ENCODE assay signal across 27 mouse cellular contexts in genomic region chr14:99071146-99071545, GRCm38 (mm10). TPM values are rescaled to one million over a fixed set of nuclear protein-coding genes. Genes with fewer than 3 reads are reported as not detected.
DNase-seq lines count a peak whose midpoint lies in the region; ATAC-seq and TF ChIP-seq lines count a peak whose summit lies in the region.
"Had no signal": no experiment of that assay in that cellular context is flagged by ENCODE, and none has a peak within 500 bp of the region (broad histone marks: within the 10 kb centered on the region; RNA-seq: fewer than 3 reads in every experiment).

No protein-coding gene starts in this region.

- no peaks in the 10 kb centered on the region for H3K79me2 ChIP-seq in heart, adult 2 months (replicated peaks; ENCODE audit: control insufficient read depth, insufficient read depth, low read length)

- H3K27me3 ChIP-seq in midbrain, embryonic 11.5 days (ENCODE audit: control insufficient read depth, insufficient read depth, low read length), result no peaks in the 10 kb centered on the region
- H3K27me3 ChIP-seq in heart, adult 2 months (ENCODE audit: control insufficient read depth, insufficient read depth, low read length), result no peaks in the 10 kb centered on the region
- H3K27me3 ChIP-seq: embryonic facial prominence, embryonic 12.5 days; embryonic facial prominence, embryonic 15.5 days; forebrain, embryonic 13.5 days; heart, embryonic 13.5 days; hindbrain, embryonic 15.5 days had no signal

- no peak for ATAC-seq in midbrain, embryonic 11.5 days (ENCODE audit: low FRiP score)
- ATAC-seq: CD4-positive, CD25-positive, alpha-beta regulatory T cell, adult 4 months; forebrain, embryonic 13.5 days; intestine, postnatal 0 days had no signal

- TF ChIP-seq CTCF in embryonic fibroblast, embryonic 13.5 days (IDR thresholded peaks at IDR 0.05; ENCODE audit: borderline replicate concordance, insufficient read depth, low read length), result no peak
- TF ChIP-seq CTCF in heart, adult 2 months (IDR thresholded peaks at IDR 0.05), result no peak

- peaks cover 12% of the 10 kb centered on the region; the same call in 1 of the 2 replicates for H3K36me3 ChIP-seq in midbrain, embryonic 11.5 days (ENCODE audit: control insufficient read depth, insufficient read depth, low read length)
- no peaks in the 10 kb centered on the region for H3K36me3 ChIP-seq in heart, adult 2 months (ENCODE audit: control insufficient read depth, insufficient read depth, low read length)

- no peak overlapping the region for H3K4me3 ChIP-seq in embryonic fibroblast, embryonic 13.5 days (ENCODE audit: insufficient read depth, low read length)
- no peak overlapping the region for H3K4me3 ChIP-seq in midbrain, embryonic 11.5 days (ENCODE audit: low read depth, low read length)
- H3K4me3 ChIP-seq in heart, adult 2 months, result no peak overlapping the region
- H3K4me3 ChIP-seq: embryonic facial prominence, embryonic 12.5 days; embryonic facial prominence, embryonic 15.5 days; erythroblast, embryonic 14.5 days; forebrain, embryonic 10.5 days; forebrain, embryonic 13.5 days; heart, embryonic 10.5 days; heart, embryonic 13.5 days; hindbrain, embryonic 15.5 days had no signal

- TF ChIP-seq EP300 in heart, adult 2 months (IDR thresholded peaks at IDR 0.05; ENCODE audit: insufficient read depth, low read depth, low read length), result no peak

- H3K27ac ChIP-seq in embryonic fibroblast, embryonic 13.5 days (ENCODE audit: insufficient read depth, low read length), result peak overlapping the region; percentile 78; the same call in 1 of the 2 replicates
- H3K27ac ChIP-seq in midbrain, embryonic 11.5 days (ENCODE audit: low read depth, low read length), result no peak overlapping the region
- H3K27ac ChIP-seq in heart, adult 2 months, result no peak overlapping the region
- H3K27ac ChIP-seq: embryonic facial prominence, embryonic 12.5 days; embryonic facial prominence, embryonic 15.5 days; forebrain, embryonic 10.5 days; forebrain, embryonic 13.5 days; heart, embryonic 10.5 days; heart, embryonic 13.5 days; hindbrain, embryonic 15.5 days had no signal

- intact Hi-C loops in heart, adult 2 months (cut with DNase I), result no loop called here

- no peak for TF ChIP-seq POLR2A in embryonic fibroblast, embryonic 13.5 days (IDR thresholded peaks at IDR 0.05; ENCODE audit: low read depth, low read length)
- TF ChIP-seq POLR2A in heart, adult 2 months (IDR thresholded peaks at IDR 0.05; ENCODE audit: insufficient read depth, low read depth, low read length), result no peak

- DNase-seq in 3T3-L1 (ENCODE audit: low read depth, low spot score) (peak; percentile 46), NIH3T3 (ENCODE audit: low read depth) (peak; percentile 16)
- no peak for DNase-seq in midbrain, embryonic 11.5 days (ENCODE audit: low spot score, missing footprints)
- DNase-seq in layer of hippocampus, postnatal 10 days (ENCODE audit: low spot score in 2 of 2), result no peak
- no peak for DNase-seq in heart, adult 2 months
- DNase-seq: adrenal gland, adult 2 months; adrenal gland, postnatal 14 days; cerebellum, adult 11 months; cerebellum, adult 2 months; cerebellum, adult 9-11 months; cerebellum, postnatal 25 days; gastrocnemius, postnatal 25 days; heart, adult 18-20 months; heart, postnatal 14 days; heart, postnatal 4 days; kidney, adult 2 months had no signal

- no peaks in the 10 kb centered on the region for H3K9me3 ChIP-seq in midbrain, embryonic 11.5 days (ENCODE audit: control insufficient read depth, low read length)
- H3K9me3 ChIP-seq: embryonic facial prominence, embryonic 12.5 days; embryonic facial prominence, embryonic 15.5 days; forebrain, embryonic 10.5 days; forebrain, embryonic 13.5 days; heart, embryonic 10.5 days; heart, embryonic 13.5 days; hindbrain, embryonic 15.5 days had no signal

- WGBS in midbrain, embryonic 11.5 days, result 92% methylated on average over 4 of the region's 4 CpGs
- WGBS in heart, adult 2 months, result 90% methylated on average over 4 of the region's 4 CpGs

- H3K9ac ChIP-seq in midbrain, embryonic 11.5 days (ENCODE audit: low read length), result no peak overlapping the region
- H3K9ac ChIP-seq in heart, adult 2 months (ENCODE audit: low read depth, low read length), result no peak overlapping the region
- H3K9ac ChIP-seq: embryonic facial prominence, embryonic 12.5 days; embryonic facial prominence, embryonic 15.5 days; forebrain, embryonic 13.5 days; heart, embryonic 13.5 days; hindbrain, embryonic 15.5 days had no signal

- no peak overlapping the region for H3K4me2 ChIP-seq in midbrain, embryonic 11.5 days
- H3K4me2 ChIP-seq: embryonic facial prominence, embryonic 12.5 days; embryonic facial prominence, embryonic 15.5 days; forebrain, embryonic 13.5 days; heart, embryonic 13.5 days; hindbrain, embryonic 15.5 days had no signal

- H3K4me1 ChIP-seq in embryonic fibroblast, embryonic 13.5 days (ENCODE audit: control insufficient read depth, insufficient read depth, low read length), result no peaks in the 10 kb centered on the region; the same call in 1 of the 2 replicates
- no peaks in the 10 kb centered on the region for H3K4me1 ChIP-seq in midbrain, embryonic 11.5 days (ENCODE audit: control insufficient read depth, insufficient read depth, low read length)
- H3K4me1 ChIP-seq in heart, adult 2 months (ENCODE audit: control insufficient read depth, insufficient read depth, low read length), result no peaks in the 10 kb centered on the region
- H3K4me1 ChIP-seq: embryonic facial prominence, embryonic 12.5 days; embryonic facial prominence, embryonic 15.5 days; forebrain, embryonic 10.5 days; forebrain, embryonic 13.5 days; heart, embryonic 10.5 days; heart, embryonic 13.5 days; hindbrain, embryonic 15.5 days had no signal

RNA-seq across cellular contexts. Expression of gene Bora, which starts 25.1 kb away (rescaled TPM):
- polyA plus RNA-seq in embryonic fibroblast, embryonic 13.5 days (2011; ENCODE audit: insufficient read length, low read depth, missing spikeins), result 20.3 and 25.8 TPM in 2 replicates
- 64.0 and 66.1 TPM in 2 replicates for polyA plus RNA-seq in midbrain, embryonic 11.5 days (2014; fragmentation: Nextera tagmentation; extraction: Ambion mirVana)
- 1 to 10 TPM; 4.0 to 5.0 TPM for total RNA-seq in layer of hippocampus, postnatal 10 days (2021)
- under 1 TPM; 0.73 to 0.82 TPM for total RNA-seq in heart, adult 2 months (2021)
- 0.47 TPM in 2 replicates for polyA plus RNA-seq in heart, adult 2 months (2012; rRNA removed)

RNA-seq across cellular contexts. Expression of gene Mzt1, which starts 25.2 kb away (rescaled TPM):
- polyA plus RNA-seq in embryonic fibroblast, embryonic 13.5 days (2011; ENCODE audit: insufficient read length, low read depth, missing spikeins), result 70.5 and 78.6 TPM in 2 replicates
- 111 and 133 TPM in 2 replicates for polyA plus RNA-seq in midbrain, embryonic 11.5 days (2014; fragmentation: Nextera tagmentation; extraction: Ambion mirVana)
- total RNA-seq in layer of hippocampus, postnatal 10 days (2021), result 10 to 100 TPM; 50.2 to 51.7 TPM
- 10 to 100 TPM; 38.2 to 42.3 TPM for total RNA-seq in heart, adult 2 months (2021)
- polyA plus RNA-seq in heart, adult 2 months (2012; rRNA removed), result 18.8 and 42.9 TPM in 2 replicates

RNA-seq across cellular contexts. Expression of gene Pibf1, which starts 28.1 kb away (rescaled TPM):
- 16.5 and 17.0 TPM in 2 replicates for polyA plus RNA-seq in embryonic fibroblast, embryonic 13.5 days (2011; ENCODE audit: insufficient read length, low read depth, missing spikeins)
- 22.8 and 27.1 TPM in 2 replicates for polyA plus RNA-seq in midbrain, embryonic 11.5 days (2014; fragmentation: Nextera tagmentation; extraction: Ambion mirVana)
- total RNA-seq in layer of hippocampus, postnatal 10 days (2021), result 10 to 100 TPM; 12.7 to 15.4 TPM
- total RNA-seq in heart, adult 2 months (2021), result 1 to 10 TPM; 6.5 to 7.2 TPM
- 1.8 and 4.0 TPM in 2 replicates for polyA plus RNA-seq in heart, adult 2 months (2012; rRNA removed)
- polyA plus RNA-seq: erythroblast, embryonic 14.5 days had no signal

RNA-seq across cellular contexts. Expression of gene Dis3, which starts 28.4 kb away (rescaled TPM):
- 49.2 and 71.2 TPM in 2 replicates for polyA plus RNA-seq in embryonic fibroblast, embryonic 13.5 days (2011; ENCODE audit: insufficient read length, low read depth, missing spikeins)
- 44.9 and 46.0 TPM in 2 replicates for polyA plus RNA-seq in midbrain, embryonic 11.5 days (2014; fragmentation: Nextera tagmentation; extraction: Ambion mirVana)
- total RNA-seq in layer of hippocampus, postnatal 10 days (2021), result 10 to 100 TPM; 28.1 to 29.5 TPM
- total RNA-seq in heart, adult 2 months (2021), result 10 to 100 TPM in 1 of 2 experiments, 1 to 10 TPM in 1; 9.8 to 10.5 TPM
- 3.0 and 5.5 TPM in 2 replicates for polyA plus RNA-seq in heart, adult 2 months (2012; rRNA removed)

Comparison
In these comparisons a context has a peak if more than half of its experiments do, and no peak if none do; other contexts are left out.
1. DNase-seq: peak in 3T3-L1 (single experiment) and NIH3T3 (single experiment); none in midbrain, embryonic 11.5 days (single experiment), layer of hippocampus, postnatal 10 days (0 of 2) and heart, adult 2 months (0 of 2).
2. RNA of gene Bora, which starts 25.1 kb away (polyA plus RNA-seq): 64.0 to 66.1 TPM in midbrain, embryonic 11.5 days and 20.3 to 25.8 TPM in embryonic fibroblast, embryonic 13.5 days; 0.47 TPM in heart, adult 2 months; every median in the first group is over 10 times any median in the second.